Mouse (Mus musculus) hindbrain, postnatal 0 days (tissue): ENCODE data around the gene Foxp1. TPM values are rescaled to one million over a fixed set of nuclear protein-coding genes. Genes with fewer than 3 reads are reported as not detected.

Experiments
- ATAC-seq: fragments of 200-750 bp; cut with Nextera tagmentation; 2 replicates; pipeline ENCODE4 v1.8.0; 2017; ENCODE audit warnings: mild to moderate bottlenecking, moderate TSS enrichment, moderate library complexity
- DNase-seq: peaks from one replicate; pipeline ENCODE4 v3.0.0-alpha.2; 2015; ENCODE audit warnings: low spot score
- H3K27ac ChIP-seq: fragments of 300-500 bp; sonication (generic); 2 replicates; pipeline ENCODE4 v1.5.1; 2014; ENCODE audit warnings: mild to moderate bottlenecking
- H3K27me3 ChIP-seq: fragments of 300-500 bp; sonication (generic); 2 replicates; pipeline ENCODE4 v1.6.1; 2014; ENCODE audit warnings: low read length, mixed read lengths; ENCODE audit not compliant: insufficient read depth
- H3K36me3 ChIP-seq: fragments of 300-500 bp; sonication (generic); 2 replicates; pipeline ENCODE4 v1.6.1; 2014; ENCODE audit warnings: low read length, mixed read lengths; ENCODE audit not compliant: insufficient read depth
- H3K4me1 ChIP-seq: fragments of 300-500 bp; sonication (generic); 2 replicates; pipeline ENCODE4 v1.6.1; 2014; ENCODE audit warnings: antibody characterized with exemption, low read length, mixed read lengths; ENCODE audit not compliant: insufficient read depth
- H3K4me2 ChIP-seq: fragments of 300-500 bp; sonication (generic); 2 replicates; pipeline ENCODE4 v1.6.1; 2014; ENCODE audit warnings: low read depth, mild to moderate bottlenecking, low read length, moderate library complexity, mixed read lengths
- H3K4me3 ChIP-seq: fragments of 300-500 bp; sonication (generic); 2 replicates; pipeline ENCODE4 v1.5.1; 2014; ENCODE audit warnings: low read length
- H3K9ac ChIP-seq: fragments of 300-500 bp; sonication (generic); replicated peaks from 2 replicates; pipeline ENCODE4 v1.6.1; 2014; ENCODE audit warnings: mild to moderate bottlenecking, low read length, moderate library complexity, mixed read lengths
- H3K9me3 ChIP-seq: fragments of 300-500 bp; sonication (generic); 2 replicates; pipeline ENCODE4 v1.6.1; 2016; ENCODE audit warnings: low read length, mixed read lengths
- CTCF ChIP-seq: IDR thresholded peaks from 2 replicates; pipeline ENCODE4 v1.5.1; 2016; ENCODE audit warnings: antibody characterized with exemption, control low read depth, low read depth
- WGBS: fragments of 180-500 bp; shearing (Covaris S2); extraction: QIAGEN DNeasy Blood & Tissue Kit; methylation state at CpG from one replicate; pipeline ENCODE4 v1.1.7; 2014; 5-methylcytosine and 5-hydroxymethylcytosine counted together
- polyA plus RNA-seq: library from polyadenylated mRNA; unstranded; fragments of >200 nt; fragmentation: Nextera tagmentation; extraction: Ambion mirVana; gene quantifications from 2 replicates; pipeline ENCODE4 v1.2.1, GENCODE M21; 2015
- total RNA-seq: library from RNA; depleted of rRNA; stranded (reverse); fragments of >200 nt; gene quantifications from 2 replicates; pipeline ENCODE4 v1.2.3, GENCODE M21; 2014

Gene Foxp1
- total and polyA plus RNA-seq, 2 experiments from 2014 or later: 53.6 to 54.8 TPM

DNA sequence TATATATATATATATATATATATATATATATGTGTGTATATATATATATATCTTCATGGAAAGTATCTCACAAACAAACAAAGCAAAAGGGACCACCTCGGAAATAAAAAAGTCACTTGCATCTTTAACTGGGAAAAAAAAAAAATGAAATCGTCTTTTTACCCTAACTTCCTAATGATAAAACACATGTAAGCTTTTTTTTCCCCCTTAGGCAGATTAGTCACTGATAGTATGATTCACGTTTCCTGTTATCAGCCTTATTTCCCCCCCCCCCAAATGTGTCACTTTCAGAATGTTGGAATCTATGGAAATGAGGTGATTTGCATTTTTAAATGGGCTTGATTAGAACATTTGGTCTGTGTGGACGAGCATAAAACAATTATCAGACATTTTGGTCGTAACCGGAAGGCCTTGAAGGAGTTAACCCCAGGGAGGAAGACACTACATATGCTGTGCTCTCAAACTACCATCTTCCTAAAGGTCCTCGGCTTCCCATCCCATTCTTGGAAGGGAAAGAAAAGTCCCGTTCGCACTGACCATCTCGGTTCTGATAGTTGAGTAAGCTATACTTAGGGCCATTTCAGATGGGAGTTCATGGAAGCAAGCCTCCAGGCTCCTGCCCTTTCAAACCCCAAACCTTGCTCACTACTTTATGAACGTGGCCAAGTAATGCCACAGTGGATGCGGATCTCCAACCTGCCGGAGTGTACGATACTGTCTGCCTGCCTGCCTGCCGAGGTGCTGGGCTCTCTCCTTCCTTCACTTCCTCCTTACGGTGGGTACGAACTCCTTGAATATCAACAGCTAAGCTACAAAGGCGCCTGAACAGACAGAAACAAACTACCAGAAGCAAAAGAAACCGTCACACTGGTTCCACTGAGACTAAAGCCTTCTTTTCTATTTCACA lies 495.6 kb downstream of the Foxp1 start:
- 27% methylated on average over 19 of the region's 19 CpGs for WGBS
- H3K9ac ChIP-seq: 0 out of 2 replicates have a peak overlapping the region, but pooled peaks have one; percentile 10
- ATAC-seq: no peak

DNA sequence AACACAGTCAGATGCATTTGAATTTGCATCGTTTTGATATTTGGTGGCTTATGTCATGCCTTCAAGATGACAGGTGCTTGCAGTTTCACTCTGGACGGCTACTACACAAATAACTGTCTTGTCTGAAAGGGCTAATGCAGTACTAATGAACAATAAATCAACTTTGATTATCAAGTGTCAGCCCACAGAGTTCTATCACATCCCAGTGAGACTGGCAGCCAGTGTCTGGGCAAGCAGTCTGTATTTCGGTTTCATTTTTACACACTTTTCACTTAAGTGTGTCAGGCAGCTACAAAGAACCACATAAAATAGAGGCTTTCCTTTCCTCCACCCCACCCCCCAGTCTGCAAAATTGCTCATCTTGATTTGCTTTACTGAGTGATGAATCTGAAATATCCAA lies 496.5 kb downstream of the Foxp1 start:
- no peak for TF ChIP-seq CTCF
- 0 out of 2 replicates have a peak, but pooled peaks cover 11% of the 10 kb centered on the region for H3K27me3 ChIP-seq
- DNase-seq (no peak), ATAC-seq (no peak)
- no peaks in the 10 kb centered on the region for H3K4me1 ChIP-seq
- no peak overlapping the region for H3K27ac ChIP-seq
- no peaks in the 10 kb centered on the region for H3K36me3 ChIP-seq
- peak overlapping the region; percentile 26 for H3K4me2 ChIP-seq
- H3K9me3 ChIP-seq: no peaks in the 10 kb centered on the region
- 56% methylated on average over 3 of the region's 3 CpGs for WGBS
- no peak overlapping the region for H3K9ac ChIP-seq
- H3K4me3 ChIP-seq: 0 out of 2 replicates have a peak overlapping the region, but pooled peaks have one; percentile 6

More for the DNA sequence above, 495.6 kb downstream of the Foxp1 start:
- Histone ChIP-seq H3K4me2 (peak overlapping the region; percentile 92), H3K4me1 (no peaks in the 10 kb centered on the region), H3K27me3 (0 out of 2 replicates have a peak, but pooled peaks cover 11% of the 10 kb centered on the region), H3K4me3 (peak overlapping the region; percentile 68), H3K9me3 (no peaks in the 10 kb centered on the region), H3K27ac (peak overlapping the region; percentile 64), H3K36me3 (no peaks in the 10 kb centered on the region)
- TF ChIP-seq CTCF: no peak
- DNase-seq: no peak

DNA sequence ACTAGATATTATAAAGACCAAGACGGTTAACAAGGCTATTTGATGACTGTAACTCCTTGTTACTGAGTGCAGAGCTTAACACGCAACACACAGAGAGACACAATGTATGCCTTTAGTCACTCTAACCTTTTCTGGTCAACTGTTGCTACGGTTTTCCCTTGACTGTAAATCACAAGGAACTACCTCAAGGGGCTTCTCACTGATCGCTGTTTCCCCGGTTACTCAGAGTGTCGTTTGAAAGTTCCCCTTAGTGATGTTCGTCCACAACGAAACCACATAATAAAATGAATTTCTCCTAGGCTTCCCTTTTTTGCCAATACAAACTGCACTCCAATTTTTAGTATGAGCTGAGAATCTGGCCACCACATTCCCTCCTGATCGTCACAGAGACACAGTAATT lies 497.9 kb downstream of the Foxp1 start:
- H3K36me3 ChIP-seq: no peaks in the 10 kb centered on the region
- 0 out of 2 replicates have a peak, but pooled peaks cover 7% of the 10 kb centered on the region for H3K27me3 ChIP-seq
- 41% methylated on average over 9 of the region's 9 CpGs for WGBS
- DNase-seq: no peak
- no peaks in the 10 kb centered on the region for H3K4me1 ChIP-seq
- TF ChIP-seq CTCF: no peak
- H3K4me2 ChIP-seq: peak overlapping the region; percentile 8; the same call in 1 of the 2 replicates
- H3K27ac ChIP-seq: no peak overlapping the region
- no peak overlapping the region for H3K4me3 ChIP-seq
- no peak for ATAC-seq
- no peak overlapping the region for H3K9ac ChIP-seq
- H3K9me3 ChIP-seq: no peaks in the 10 kb centered on the region

DNA sequence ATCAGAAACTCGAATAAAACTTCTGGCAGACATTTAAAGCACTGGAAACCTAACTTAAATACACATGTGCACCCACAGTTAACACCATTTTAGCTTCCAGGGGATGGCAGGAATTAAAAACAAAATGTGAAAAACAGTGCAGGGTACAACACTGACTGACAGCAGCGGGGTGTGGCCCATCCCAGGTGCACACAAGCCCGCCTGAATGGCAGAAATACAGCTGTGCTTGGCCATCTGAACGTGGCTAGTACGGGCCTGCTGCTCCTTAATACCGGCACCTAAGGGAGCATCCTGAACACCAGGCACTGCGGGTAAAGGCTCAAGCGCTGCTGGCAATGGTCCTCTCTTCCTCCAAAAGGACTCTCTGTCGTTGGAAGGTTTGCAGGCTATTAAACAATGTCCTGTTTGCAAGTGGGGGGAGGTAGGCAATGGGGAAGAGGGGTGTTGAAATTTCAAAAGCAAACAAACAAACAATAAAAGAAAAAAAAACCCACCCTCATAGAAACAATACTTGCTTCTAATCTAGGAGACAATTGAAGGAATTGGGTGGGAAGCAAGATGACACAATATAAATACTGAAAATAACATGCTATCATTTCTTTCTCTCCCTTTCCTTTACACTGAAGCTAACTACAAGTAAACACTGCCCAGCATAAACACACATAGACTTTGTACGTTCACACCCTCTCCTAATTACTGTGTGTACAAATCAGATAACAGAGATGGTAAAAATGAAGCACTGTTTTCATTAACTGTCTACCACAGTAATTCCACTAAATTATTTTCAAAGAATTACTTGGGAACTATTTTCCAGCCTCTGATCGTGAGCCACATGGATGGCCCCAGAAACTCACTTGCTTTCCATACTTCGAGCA lies 501.7 kb downstream of the Foxp1 start:
- H3K4me2 ChIP-seq: no peak overlapping the region
- H3K4me3 ChIP-seq: no peak overlapping the region
- H3K4me1 ChIP-seq: no peaks in the 10 kb centered on the region
- H3K27ac ChIP-seq: peak overlapping the region; percentile 8; the same call in 1 of the 2 replicates
- H3K27me3 ChIP-seq: 0 out of 2 replicates have a peak, but pooled peaks cover 15% of the 10 kb centered on the region
- H3K9me3 ChIP-seq: no peaks in the 10 kb centered on the region
- TF ChIP-seq CTCF: no peak
- ATAC-seq (no peak), DNase-seq (no peak)
- no peaks in the 10 kb centered on the region for H3K36me3 ChIP-seq
- 70% methylated on average over 12 of the region's 12 CpGs for WGBS
- H3K9ac ChIP-seq: no peak overlapping the region

DNA sequence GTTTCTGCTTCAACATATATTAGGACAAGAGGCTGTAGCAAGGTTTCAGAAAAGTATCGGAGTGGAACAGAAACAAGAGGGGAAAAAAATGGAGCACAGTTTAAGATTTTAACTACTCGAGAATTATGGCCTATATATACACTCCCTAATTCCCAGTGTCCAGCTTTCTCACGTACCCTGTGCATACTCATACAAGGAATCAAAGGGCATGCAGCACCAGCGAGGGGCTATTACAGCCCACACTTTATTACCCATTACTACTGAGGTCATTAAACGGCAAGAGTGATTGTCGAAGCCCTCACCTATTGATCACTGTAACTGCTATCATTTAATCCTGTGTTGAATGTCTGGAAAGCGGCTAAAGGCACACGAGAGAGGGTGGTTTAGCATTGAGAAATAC lies 502.8 kb downstream of the Foxp1 start:
- Histone ChIP-seq H3K27me3 (0 out of 2 replicates have a peak, but pooled peaks cover 15% of the 10 kb centered on the region), H3K9me3 (no peaks in the 10 kb centered on the region), H3K27ac (no peak overlapping the region), H3K4me2 (no peak overlapping the region), H3K4me3 (no peak overlapping the region), H3K4me1 (no peaks in the 10 kb centered on the region), H3K36me3 (no peaks in the 10 kb centered on the region), H3K9ac (no peak overlapping the region)
- WGBS: 78% methylated on average over 8 of the region's 8 CpGs
- TF ChIP-seq CTCF: no peak
- DNase-seq (no peak), ATAC-seq (no peak)

DNA sequence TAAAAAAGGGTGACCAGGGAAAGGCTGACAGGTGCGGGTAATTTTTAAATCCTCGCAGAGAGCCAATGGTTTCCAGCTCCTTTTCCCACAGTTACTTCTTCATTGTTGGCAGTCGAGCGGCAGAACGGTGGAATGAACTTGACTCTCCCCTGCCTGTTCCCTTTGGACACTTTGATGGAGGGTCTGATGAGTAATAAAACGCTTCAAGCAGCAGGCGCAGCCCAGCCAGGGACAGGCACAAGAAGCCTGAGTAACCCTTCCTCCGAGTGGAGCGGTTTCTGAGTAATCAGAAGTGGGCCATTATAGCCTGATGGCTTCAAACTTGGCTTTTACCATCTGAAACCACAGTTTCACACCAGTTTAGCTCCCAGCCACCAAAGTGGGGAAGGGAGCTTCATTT lies 503.3 kb downstream of the Foxp1 start:
- 49% methylated on average over 9 of the region's 9 CpGs for WGBS
- Histone ChIP-seq H3K4me1 (no peaks in the 10 kb centered on the region), H3K9me3 (no peaks in the 10 kb centered on the region), H3K4me3 (no peak overlapping the region), H3K27me3 (0 out of 2 replicates have a peak, but pooled peaks cover 14% of the 10 kb centered on the region), H3K4me2 (no peak overlapping the region), H3K27ac (no peak overlapping the region), H3K36me3 (no peaks in the 10 kb centered on the region), H3K9ac (no peak overlapping the region)
- no peak for TF ChIP-seq CTCF
- no peak for DNase-seq
- no peak for ATAC-seq
